Mouse (Mus musculus) 3134 (cell line): ENCODE data around the gene Cars.

Experiments
- DNase-seq: peaks from one replicate; pipeline ENCODE4 v3.0.0-alpha.2; 2011; ENCODE audit warnings: low spot score; ENCODE audit not compliant: insufficient read length; ENCODE audit errors: extremely low read depth

The Cars gene

DNA sequence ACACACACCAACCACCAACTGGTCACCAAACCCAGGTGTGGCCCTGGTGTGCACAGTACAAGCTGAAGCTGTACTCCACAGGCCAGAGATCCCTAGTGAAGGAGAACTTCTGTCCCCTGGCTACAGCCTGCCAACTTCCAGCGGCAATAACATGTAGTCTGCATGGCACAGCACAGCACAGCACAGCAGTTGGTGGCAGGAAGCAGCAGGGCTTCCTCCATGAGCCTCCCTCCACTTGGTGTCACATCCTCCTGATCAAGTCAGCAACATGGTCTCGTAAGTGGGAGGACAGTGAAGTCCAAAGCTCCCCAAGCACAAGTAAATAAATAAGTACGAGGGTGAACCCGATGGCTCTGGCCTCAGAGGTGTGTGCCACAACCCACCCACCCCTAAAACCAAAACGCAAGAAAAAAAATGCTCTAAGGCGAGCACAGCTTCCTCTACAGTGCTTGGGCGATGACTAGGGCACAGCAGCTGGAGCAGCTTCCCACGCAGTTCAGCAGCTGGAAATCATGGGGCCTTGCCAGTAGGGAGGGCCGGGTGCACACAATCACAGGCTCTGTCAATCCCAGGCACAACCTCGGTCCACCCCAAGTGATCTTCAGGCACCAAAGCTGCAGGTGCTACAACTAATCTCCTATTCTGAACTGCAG, 86.0 kb downstream of the Cars start:
- no peak for DNase-seq

DNA sequence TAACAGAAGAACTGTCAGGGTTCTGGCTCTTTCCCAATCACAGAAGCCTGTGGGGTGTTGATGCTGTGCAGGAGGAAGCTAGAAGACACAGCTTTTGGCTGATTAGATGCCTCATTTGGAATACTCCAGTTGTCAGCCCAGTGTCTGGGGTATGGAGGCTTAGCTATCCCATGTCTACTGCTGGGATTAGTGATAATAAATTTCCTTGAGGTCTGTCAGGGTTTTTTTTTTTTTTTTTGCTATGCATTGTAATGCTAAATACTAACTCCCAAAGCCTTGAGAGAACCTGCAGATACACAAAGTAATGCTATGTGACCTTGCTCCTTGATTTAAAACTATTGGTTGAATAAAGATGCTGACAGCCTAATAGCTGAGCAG, 88.6 kb downstream of the Cars start:
- no peak for DNase-seq

DNA sequence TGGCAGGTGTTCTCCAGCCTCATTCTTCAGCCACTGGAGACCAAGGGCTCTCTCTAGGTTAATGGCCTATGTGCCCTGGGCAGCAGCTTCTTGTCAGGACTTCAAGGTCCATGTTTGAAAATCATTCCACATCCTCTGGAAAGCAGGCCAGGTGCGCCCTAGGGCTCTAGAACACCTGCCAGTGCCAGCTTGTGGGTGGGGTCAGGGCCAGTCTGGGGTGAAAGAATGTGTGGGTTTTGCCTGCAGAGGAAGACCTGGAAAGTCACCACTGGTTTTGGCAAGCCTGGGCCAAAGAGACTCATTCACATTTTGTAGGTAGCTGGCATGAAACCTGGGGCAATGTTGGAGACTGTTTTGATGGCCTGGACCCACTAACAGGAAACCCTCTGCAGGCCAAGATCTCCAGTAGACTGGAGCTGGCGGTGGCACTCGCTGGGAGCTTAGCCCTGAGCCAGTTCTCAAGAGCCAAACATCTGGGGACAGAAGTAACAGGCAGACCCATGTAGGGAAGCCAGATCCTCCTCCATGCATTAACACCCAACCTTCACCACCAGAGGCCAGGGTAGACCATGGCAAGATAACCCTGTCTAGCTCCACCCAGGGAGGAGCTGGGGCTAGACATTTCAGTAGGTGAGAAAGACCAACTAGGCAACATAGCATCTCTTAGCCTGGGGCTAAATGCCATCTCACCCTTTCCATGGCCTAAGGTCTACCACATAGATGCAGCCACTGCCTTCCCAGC, 89.1 kb downstream of the Cars start:
- no peak for DNase-seq

DNA sequence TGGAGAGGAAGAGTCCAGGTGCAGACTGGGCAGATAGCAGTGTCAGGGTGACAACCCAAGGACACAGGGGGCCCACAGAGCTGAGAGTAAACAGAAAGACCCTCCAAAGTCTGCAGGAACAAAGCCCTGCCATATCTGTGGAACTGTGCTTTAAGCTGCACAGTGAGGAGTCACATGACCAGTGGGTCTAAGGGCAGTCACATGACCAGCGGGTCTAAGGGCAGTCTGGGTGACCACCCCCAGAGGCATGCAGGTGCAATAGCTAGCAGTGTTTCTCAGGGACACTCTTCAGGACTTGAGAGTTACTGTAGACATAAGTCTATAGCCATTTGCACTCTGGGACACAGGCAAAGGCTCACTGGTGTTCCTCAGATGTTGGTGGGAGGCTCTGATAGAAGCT, 90.3 kb downstream of the Cars start:
- no peak for DNase-seq
